Mouse (Mus musculus): ENCODE results near the gene Slc16a2.

GRCm38 (mm10) chrX:103733091-103733490 is 88.7 kb downstream of the Slc16a2 start:
- TF ChIP-seq MAX (IDR thresholded peaks at IDR 0.05; ENCODE audit: low read length) (no peak), USF2 (IDR thresholded peaks at IDR 0.05; ENCODE audit: borderline replicate concordance in 1 of 2, insufficient read depth in 1 of 2, low read depth in 1 of 2, low read length in 2 of 2) (no peak), CTCF (IDR thresholded peaks at IDR 0.05 in 2 of 3, conservative IDR thresholded peaks at IDR 0.05 in 1 of 3; ENCODE audit: control insufficient read depth in 1 of 3, insufficient read depth in 1 of 3, low read depth in 2 of 3, low read length in 3 of 3, poor library complexity in 1 of 3, severe bottlenecking in 1 of 3) (no peak), TBP (IDR thresholded peaks at IDR 0.05; ENCODE audit: low read depth, low read length) (no peak), CHD2 (IDR thresholded peaks at IDR 0.05; ENCODE audit: low read length) (no peak), E2F4 (IDR thresholded peaks at IDR 0.05; ENCODE audit: borderline replicate concordance, low read depth, low read length) (no peak), ZC3H11A (IDR thresholded peaks at IDR 0.05; ENCODE audit: low read depth, low read length) (no peak), MAZ (IDR thresholded peaks at IDR 0.05; ENCODE audit: low read depth, low read length) (no peak), RCOR1 (IDR thresholded peaks at IDR 0.05; ENCODE audit: low read depth, low read length) (no peak), EP300 (IDR thresholded peaks at IDR 0.05; ENCODE audit: low read depth in 1 of 2, low read length in 2 of 2) (no peak), POLR2AphosphoS2 (IDR thresholded peaks at IDR 0.05; ENCODE audit: low read length) (no peak), GATA1 (IDR thresholded peaks at IDR 0.05; ENCODE audit: low read depth, low read length) (no peak)

All from MEL (cell line).